Mouse (Mus musculus): ENCODE measurements around the gene Set.

DNA sequence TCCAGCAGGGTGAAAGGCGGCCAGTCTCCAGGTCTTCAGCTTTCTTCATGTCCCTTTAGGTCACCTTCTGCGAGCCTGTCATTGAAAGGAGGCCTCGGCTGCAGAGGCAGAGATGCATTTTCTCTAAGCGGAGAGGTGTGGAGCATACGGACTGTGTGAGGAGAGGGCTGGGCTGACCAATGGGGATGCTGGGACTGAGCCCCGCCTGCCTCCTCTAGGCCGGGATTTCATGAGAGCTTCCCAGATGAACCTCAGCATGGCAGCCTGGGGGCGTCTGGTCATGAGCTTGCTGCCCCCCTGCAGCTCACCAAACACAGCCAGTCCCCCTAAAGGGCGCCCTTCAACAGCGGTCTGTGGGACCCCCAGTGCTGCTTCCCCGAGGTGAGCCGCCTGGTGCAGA, 27.5 kb downstream of the Set start:
- TF ChIP-seq CTCF (IDR thresholded peaks at IDR 0.05; ENCODE audit: low read depth, low read length) (no peak), GATA1 (IDR thresholded peaks at IDR 0.05; ENCODE audit: borderline replicate concordance, low read length) (no peak), TAL1 (conservative IDR thresholded peaks at IDR 0.05; ENCODE audit: low read depth, low read length) (no peak), GATA2 (IDR thresholded peaks at IDR 0.05; ENCODE audit: borderline replicate concordance, low read depth, low read length) (no peak), POLR2AphosphoS5 (IDR thresholded peaks at IDR 0.05; ENCODE audit: insufficient replicate concordance, low read depth, low read length) (no peak)
